Mouse (Mus musculus) c-Kit-positive CD71-positive TER-119-positive erythroid progenitor cells, embryonic 14.5 days (primary cell): ENCODE data around the gene Igf2bp2.

ENCODE experiments used
- DNase-seq: peaks from one replicate; pipeline ENCODE4 v3.0.0-alpha.2; 2013; ENCODE audit warnings: low spot score

Igf2bp2 gene

GRCm38 (mm10) chr16:22039978-22040377, 123.1 kb downstream of the Igf2bp2 start:
- no peak for DNase-seq

- no peak for DNase-seq
Measured at GRCm38 (mm10) chr16:22038554-22038953, 124.5 kb downstream of the Igf2bp2 start.

- no peak for DNase-seq
Measured at GRCm38 (mm10) chr16:22027474-22027873, 135.6 kb downstream of the Igf2bp2 start.

- DNase-seq, result no peak
Measured at GRCm38 (mm10) chr16:22022122-22022521, 141.0 kb downstream of the Igf2bp2 start.

- DNase-seq, result no peak
Measured at GRCm38 (mm10) chr16:22015569-22015968, 147.5 kb downstream of the Igf2bp2 start.

- DNase-seq, result peak; percentile 47
Measured at GRCm38 (mm10) chr16:22009596-22009995, 153.5 kb downstream of the Igf2bp2 start.

- peak; percentile 100 for DNase-seq
Measured at GRCm38 (mm10) chr16:22009099-22009584, 154.0 kb downstream of the Igf2bp2 start, which contains the start of gene Senp2. Gene Senp2 (plus strand): TSS chr16:22009484.
